ENCODE assay signal across 18 mouse cellular contexts in the genomic region with DNA sequence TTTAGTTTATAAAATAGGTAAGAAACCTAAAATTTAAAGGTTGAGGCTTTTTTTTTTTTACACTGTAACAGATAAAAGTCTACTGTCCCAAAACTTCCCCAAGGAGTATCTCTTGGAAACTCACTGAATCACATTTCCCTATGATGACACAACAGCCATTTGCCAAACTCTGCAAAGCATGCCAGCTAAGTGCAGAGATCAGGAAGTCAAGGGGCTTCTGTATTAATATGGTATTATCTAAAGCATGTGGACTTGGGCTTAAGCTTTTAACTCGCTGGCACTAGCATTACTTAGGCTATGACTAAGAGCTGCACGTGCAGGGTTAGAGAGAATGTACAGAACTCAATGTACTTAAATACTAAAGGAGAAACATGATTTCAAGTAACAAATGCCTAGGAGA. TPM values are rescaled to one million over a fixed set of nuclear protein-coding genes. Genes with fewer than 3 reads are reported as not detected.
DNase-seq lines count a peak whose midpoint lies in the region.
"Had no signal": no experiment of that assay in that cellular context is flagged by ENCODE, and none has a peak within 500 bp of the region (broad histone marks: within the 10 kb centered on the region; RNA-seq: fewer than 3 reads in every experiment).

No protein-coding gene starts in this region.

- peak; percentile 41 for DNase-seq in adrenal gland, postnatal 10 days
- no peak for DNase-seq in adrenal gland, adult 18-20 months (ENCODE audit: low spot score in 2 of 2)
- peak; percentile 23 for DNase-seq in retina, postnatal 1 day
- DNase-seq in retina, embryonic 14.5 days (ENCODE audit: low spot score) = no peak
- DNase-seq in adipocyte (ENCODE audit: low spot score) = peak; percentile 79
- DNase-seq in fat pad, adult 2 months (ENCODE audit: extremely low read depth, low read depth, low spot score) = peak; percentile 30
- no peak for DNase-seq in lung, postnatal 36 days
- no peak for DNase-seq in right cerebral cortex, postnatal 4 days
- DNase-seq: cerebellum, adult 18-20 months; cerebellum, adult 9-10 months; cerebellum, postnatal 14 days; forebrain, postnatal 0 days; gastrocnemius, adult 2 months; gastrocnemius, postnatal 14 days; heart, adult 2 months; heart, postnatal 14 days; heart, postnatal 4 days; kidney, adult 11 months had no signal

RNA-seq across cellular contexts. Expression of gene Aplp2, which starts 22.4 kb away (rescaled TPM):
- total RNA-seq in adrenal gland, postnatal 10 days (2021) = 100 to 1,000 TPM; 528 to 532 TPM
- 100 to 1,000 TPM; 676 to 807 TPM for total RNA-seq in adrenal gland, adult 18-20 months (2021)

RNA-seq across cellular contexts. Expression of gene St14, which starts 57.5 kb away (rescaled TPM):
- under 1 TPM; 0.75 to 0.82 TPM for total RNA-seq in adrenal gland, postnatal 10 days (2021)
- 1 to 10 TPM in 1 of 2 experiments, under 1 TPM in 1; 0.42 to 1.2 TPM for total RNA-seq in adrenal gland, adult 18-20 months (2021)

Comparison
In these comparisons a context has a peak if more than half of its experiments do, and no peak if none do; other contexts are left out.
1. DNase-seq: peak in adrenal gland, postnatal 10 days (single experiment), retina, postnatal 1 day (single experiment), adipocyte (single experiment) and fat pad, adult 2 months (single experiment); none in adrenal gland, adult 18-20 months (0 of 2), retina, embryonic 14.5 days (single experiment), lung, postnatal 36 days (single experiment) and right cerebral cortex, postnatal 4 days (single experiment).